Mouse (Mus musculus) natural killer cell, adult 2 months (primary cell): ENCODE results near the gene Gfy.
A peak's percentile ranks its signal among the peaks of the same experiment; 100 is the strongest.
"Not testable (repeated sequence)": the region's sequence is repeated elsewhere in the genome, so short reads cannot be mapped to it uniquely, and the experiment has no call there.

Source experiments
- DNase-seq, 2 experiments: peaks; one replicate each; pipeline ENCODE4 v3.0.0; 2022; ENCODE audit warnings: low spot score in 2 of 2

Gfy gene

GRCm38 (mm10) chr7:45168656-45169055, 10.7 kb downstream of the Gfy start:
- no peak for DNase-seq

- DNase-seq: no peak
Measured at GRCm38 (mm10) chr7:45167761-45168445, 11.5 kb downstream of the Gfy start.

GRCm38 (mm10) chr7:45166950-45167401, 12.4 kb downstream of the Gfy start:
- DNase-seq: no peak

GRCm38 (mm10) chr7:45165701-45166100, 13.7 kb downstream of the Gfy start:
- DNase-seq: no peak

DNA sequence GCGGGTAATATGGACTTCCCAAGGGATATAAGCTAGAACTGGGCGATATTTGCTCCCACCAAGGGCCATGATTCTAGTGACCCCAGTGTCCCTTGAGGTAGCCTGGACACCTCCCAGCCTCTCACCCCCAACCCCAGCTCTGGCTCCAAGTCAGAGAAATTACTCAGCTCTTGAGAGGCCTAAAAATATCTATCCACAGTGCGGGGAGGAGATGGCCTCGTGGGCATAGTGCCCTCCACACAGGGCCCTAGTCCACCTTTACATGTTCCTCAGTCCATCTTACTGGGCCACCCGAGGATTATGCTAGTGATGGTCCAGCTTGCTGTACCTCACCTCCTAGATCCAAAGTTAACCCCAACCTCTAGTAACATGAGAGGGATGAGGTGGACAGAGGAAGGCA, 14.5 kb downstream of the Gfy start:
- no peak for DNase-seq

DNA sequence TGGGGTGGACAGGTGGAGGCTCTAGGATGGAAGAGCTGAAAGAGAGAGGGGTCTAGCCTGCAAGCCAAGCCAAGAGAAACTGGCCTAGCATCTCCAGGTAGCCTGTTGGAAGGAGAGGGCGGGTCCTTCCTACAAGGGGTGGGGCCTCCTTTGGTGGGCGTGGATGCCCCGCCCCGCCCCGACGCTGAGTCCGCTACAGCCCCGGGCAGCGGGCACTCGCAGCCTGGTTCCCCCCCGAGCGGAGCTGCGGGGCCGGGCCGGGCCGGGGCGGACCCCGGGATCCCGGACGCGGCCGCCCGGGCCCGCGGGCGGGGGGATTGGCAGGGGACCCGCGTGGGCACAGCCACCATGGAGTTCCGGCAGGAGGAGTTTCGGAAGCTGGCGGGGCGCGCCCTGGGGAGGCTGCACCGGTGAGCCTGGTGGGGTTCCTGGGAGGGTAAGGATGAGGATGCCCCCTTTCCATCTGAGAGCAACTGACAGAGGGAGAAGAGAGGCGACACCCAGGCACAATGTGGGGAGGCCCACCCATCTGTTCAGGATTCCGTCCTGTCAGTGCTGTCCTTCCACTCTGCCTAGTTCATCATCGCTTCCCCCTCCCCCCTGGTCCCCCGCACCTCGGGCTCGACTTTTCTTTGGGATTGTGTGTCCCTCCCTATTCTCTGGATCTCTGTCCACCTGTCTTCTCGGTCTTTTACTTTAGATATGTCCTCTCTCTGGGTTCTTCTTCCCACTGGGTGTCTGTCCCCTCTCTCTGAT, 15.5 kb downstream of the Gfy start, which contains the start of gene Slc17a7:
Gene Slc17a7, plus strand, starts transcription at position 215 of the 756 bp plus-strand sequence.
- DNase-seq: no peak

GRCm38 (mm10) chr7:45162996-45163615, 16.3 kb downstream of the Gfy start:
- no peak for DNase-seq

DNA sequence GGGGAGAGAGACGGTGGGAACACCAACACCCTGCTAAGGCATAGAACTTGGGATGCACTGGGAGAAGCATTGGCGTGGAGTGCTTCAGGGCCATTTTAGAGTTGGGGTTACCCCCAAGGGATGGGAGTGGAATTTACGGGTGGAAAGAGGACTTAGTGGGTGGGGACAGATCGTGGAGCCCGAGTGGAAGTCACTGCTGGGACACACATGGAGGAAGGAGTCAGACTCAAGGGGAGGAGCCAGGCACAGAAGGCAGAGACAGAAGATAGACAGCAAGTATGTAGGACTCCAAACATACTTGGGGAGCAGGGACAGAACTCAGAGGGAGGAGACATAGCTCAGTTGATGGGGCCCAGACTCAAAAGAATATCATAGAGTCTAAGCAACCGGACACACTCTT, 16.8 kb downstream of the Gfy start:
- DNase-seq: no peak

DNA sequence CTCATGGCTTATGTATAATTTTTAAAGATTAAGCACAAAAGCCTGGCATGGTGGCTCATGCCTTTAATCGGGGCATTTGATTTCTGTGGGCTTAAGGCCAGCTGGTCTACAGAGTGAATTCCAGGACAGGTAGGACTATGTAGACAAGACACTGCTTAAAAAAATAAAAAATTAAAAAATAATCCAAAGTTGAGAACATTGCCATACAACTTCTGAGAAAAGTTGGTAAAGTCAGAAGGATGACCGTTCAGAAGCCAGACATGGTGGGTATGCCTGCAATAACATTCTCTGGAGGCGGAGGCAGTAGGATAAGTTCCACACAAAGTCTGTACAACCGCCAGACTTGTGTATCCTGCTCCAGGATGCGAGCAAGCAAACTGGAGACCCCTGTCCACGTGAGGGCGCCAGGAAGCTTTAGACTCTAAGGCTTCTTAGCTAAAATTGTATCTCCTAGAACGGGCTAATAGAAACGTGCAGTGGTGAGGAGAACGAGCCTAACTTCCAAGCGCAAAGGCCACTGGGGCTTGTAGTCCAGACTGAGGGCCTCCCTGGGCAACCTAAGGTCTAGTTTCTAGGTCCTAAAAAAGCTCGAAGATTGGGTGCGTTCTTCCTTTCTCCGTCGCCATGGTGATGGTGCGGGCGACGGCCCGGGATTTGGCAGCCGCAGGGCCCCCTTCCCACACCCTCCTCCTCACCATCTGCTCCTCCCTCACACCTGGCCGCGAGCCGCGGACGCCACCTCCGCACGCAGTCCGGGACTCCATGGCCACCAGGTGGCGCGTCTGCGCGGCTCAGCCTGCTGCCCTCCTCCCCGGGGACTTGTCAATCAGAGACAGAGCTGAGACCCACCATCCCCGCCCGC, 17.5 kb downstream of the Gfy start:
- DNase-seq: peak; percentile 74 to 87

DNA sequence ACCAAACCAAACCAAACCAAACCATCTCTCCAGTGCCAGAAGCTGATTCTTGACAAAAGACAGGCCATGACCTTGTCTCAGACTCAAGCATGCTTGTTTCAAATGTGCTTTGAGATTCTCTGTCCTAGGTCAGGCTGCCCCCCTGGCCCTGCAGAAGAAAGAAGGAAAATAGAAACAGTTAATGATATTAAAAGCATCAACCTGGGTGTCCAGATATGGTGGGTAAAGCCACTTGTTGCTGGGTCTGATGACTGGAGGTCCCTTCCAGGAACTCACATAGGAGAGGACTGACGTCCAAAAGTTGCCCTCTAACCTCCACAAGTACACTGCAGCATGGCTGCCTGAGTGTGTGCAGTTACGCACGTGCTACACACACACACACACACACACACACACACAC, 18.5 kb downstream of the Gfy start:
- no peak for DNase-seq

DNA sequence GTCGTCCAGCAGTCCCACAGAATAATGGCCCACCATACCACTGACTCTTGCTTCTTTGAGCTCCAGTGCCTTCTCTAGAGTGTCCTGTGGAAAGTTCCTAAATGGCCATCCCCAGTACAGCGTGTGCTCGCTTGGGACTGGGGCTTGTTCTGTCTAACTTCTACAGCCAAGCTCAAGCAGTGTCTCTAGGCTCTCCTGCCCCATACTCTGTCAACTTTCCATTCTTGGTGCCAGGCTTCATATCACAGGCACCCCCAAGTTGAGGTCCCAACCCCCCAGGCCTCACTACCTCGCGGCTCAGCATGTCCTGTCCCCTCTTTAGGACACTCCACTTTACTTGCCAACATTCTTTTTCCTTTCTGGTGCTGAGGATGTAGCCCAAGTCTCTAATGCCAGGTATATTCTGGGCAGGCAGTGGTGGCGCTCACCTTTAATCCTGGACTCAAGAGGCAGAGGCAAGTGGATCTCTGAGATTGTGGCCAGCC, 19.0 kb downstream of the Gfy start:
- DNase-seq: no peak

DNA sequence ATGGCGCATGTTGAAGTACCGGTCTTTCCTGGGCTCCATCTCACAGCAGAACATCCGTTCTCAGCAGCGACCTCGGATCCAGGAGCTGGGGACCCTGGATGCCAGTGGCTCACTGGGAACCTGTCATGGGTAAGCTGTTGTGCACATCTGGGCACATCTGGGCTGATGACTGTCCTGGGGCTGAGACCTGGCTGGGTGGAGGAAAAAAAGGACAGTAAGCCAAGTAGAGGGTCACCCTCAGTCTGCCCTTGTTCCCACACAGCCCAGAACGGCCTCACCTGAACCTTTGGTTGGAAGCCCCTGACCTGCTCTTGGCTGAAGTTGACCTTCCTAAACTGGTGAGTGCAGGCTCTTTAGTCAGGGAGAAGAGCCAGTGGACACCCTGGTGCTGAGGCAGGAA, 20.4 kb downstream of the Gfy start:
- DNase-seq: no peak

GRCm38 (mm10) chr7:45157459-45157858, 21.9 kb downstream of the Gfy start:
- DNase-seq: no peak

GRCm38 (mm10) chr7:45156206-45156605, 23.2 kb downstream of the Gfy start:
- DNase-seq: no peak

DNA sequence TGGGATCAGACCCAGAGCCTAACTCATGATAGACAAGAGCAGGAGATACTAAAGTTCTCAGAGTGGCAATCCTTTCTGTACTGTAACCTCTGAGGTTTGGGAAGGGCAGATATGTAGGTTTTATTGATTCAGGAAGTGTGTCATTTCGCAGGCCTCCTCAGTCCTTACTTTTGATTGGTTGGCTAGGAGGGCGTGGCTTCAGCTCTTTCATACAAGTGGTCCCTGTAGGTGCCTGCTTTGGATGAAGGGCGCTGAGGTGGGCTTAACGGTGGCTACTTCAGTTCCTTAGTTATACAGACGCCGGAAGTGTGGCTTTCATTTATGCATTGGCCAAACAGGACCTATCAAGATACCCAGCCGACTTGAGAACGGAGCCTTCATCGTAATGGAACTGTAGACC, 23.8 kb downstream of the Gfy start:
- DNase-seq: no peak

GRCm38 (mm10) chr7:45154993-45155514, 24.3 kb downstream of the Gfy start:
- DNase-seq: peak; percentile 44 to 67

GRCm38 (mm10) chr7:45154096-45154992, 25.0 kb downstream of the Gfy start, which contains the start of the genes Pih1d1 and Aldh16a1:
Gene Pih1d1 (plus strand): TSS chr7:45154303.
Gene Aldh16a1 (minus strand): TSS chr7:45154584.
- peak; percentile 98 for DNase-seq

DNA sequence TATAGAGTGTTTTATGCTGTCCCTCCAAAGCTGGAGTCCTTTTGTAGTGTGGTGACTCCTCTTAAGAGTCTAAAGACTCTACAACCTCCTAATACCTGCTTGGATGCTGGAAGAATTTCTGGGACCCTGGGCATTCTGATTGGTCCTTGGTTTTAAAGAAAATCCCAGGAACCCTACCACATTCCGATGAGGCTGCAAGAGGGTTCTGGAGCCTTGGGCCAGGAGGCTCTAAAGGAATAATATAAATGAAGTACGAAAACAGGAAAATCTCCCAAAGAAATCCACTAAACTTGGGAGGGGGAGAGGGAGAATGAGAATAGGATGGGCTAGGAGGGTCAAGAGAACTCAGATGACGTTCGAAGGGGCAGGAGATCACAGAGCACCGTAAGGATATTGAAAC, 25.8 kb downstream of the Gfy start:
- no peak for DNase-seq

DNA sequence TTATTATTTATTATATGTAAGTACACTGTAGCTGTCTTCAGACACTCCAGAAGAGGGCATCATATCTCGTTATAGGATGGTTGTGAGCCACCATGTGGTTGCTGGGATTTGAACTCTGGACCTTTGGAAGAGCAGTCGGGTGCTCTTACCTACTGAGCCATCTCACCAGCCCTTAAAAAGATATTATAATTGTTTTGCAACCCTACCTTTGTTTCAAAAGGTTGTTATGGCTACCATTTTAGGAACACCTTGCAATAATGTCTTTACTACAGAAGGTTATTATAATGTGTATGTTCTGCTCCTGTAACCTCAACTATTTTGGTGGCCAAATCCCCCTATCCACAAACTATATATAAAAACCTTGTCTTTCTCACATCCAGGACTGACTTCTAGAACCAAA, 26.3 kb downstream of the Gfy start:
- not testable (repeated sequence) for DNase-seq

- no peak for DNase-seq
Measured at GRCm38 (mm10) chr7:45151303-45151702, 28.1 kb downstream of the Gfy start.
